Mouse (Mus musculus) ES-E14 (cell line): ENCODE measurements around the gene Elmo1.

Experiments
- CHD2 ChIP-seq: IDR thresholded peaks from 2 replicates; pipeline ENCODE4 v1.6.1; 2014; ENCODE audit warnings: mild to moderate bottlenecking, low read depth, low read length, inconsistent platforms
- ZC3H11A ChIP-seq: IDR thresholded peaks from 2 replicates; pipeline ENCODE4 v1.6.1; 2012; ENCODE audit warnings: low read depth, mild to moderate bottlenecking, inconsistent platforms, low read length, borderline replicate concordance

- TF ChIP-seq ZC3H11A (no peak), CHD2 (no peak)
Observed at GRCm38 (mm10) chr13:20131998-20132371, 41.6 kb downstream of the Elmo1 start.
